Mouse (Mus musculus) kidney, embryonic 15.5 days (tissue): ENCODE measurements at regions not wholly inside any gene's neighbourhood (a gene's known extent, or its start where the extent isn't known, plus 50 kb on each side); places are given as distances from the start of the nearest gene placed in this dataset.

Experiments
- ATAC-seq: fragments of 200-750 bp; cut with Nextera tagmentation; replicated peaks from 2 replicates; pipeline ENCODE4 v1.8.0; 2017; ENCODE audit warnings: moderate TSS enrichment; ENCODE audit not compliant: low FRiP score
- H3K27ac ChIP-seq: fragments of 300-500 bp; sonication (generic); 2 replicates; pipeline ENCODE4 v1.5.1; 2015; ENCODE audit warnings: mild to moderate bottlenecking, inconsistent platforms
- H3K27me3 ChIP-seq: fragments of 300-500 bp; sonication (generic); 2 replicates; pipeline ENCODE4 v1.6.1; 2015; ENCODE audit warnings: inconsistent platforms
- H3K36me3 ChIP-seq: fragments of 300-500 bp; sonication (generic); 2 replicates; pipeline ENCODE4 v1.6.1; 2015; ENCODE audit warnings: inconsistent platforms
- H3K4me1 ChIP-seq: fragments of 300-500 bp; sonication (generic); 2 replicates; pipeline ENCODE4 v1.6.1; 2015; ENCODE audit warnings: inconsistent platforms
- H3K4me2 ChIP-seq: fragments of 300-500 bp; sonication (generic); 2 replicates; pipeline ENCODE4 v1.6.1; 2015; ENCODE audit warnings: moderate library complexity, mild to moderate bottlenecking, inconsistent platforms
- H3K4me3 ChIP-seq: fragments of 300-500 bp; sonication (generic); replicated peaks from 2 replicates; pipeline ENCODE4 v1.5.1; 2015; ENCODE audit warnings: mild to moderate bottlenecking, inconsistent platforms
- H3K9ac ChIP-seq: fragments of 300-500 bp; sonication (generic); 2 replicates; pipeline ENCODE4 v1.6.1; 2015; ENCODE audit warnings: mild to moderate bottlenecking, inconsistent platforms
- H3K9me3 ChIP-seq: fragments of 300-500 bp; sonication (generic); replicated peaks from 2 replicates; pipeline ENCODE4 v1.6.1; 2016; ENCODE audit warnings: inconsistent platforms
- WGBS: fragments of 180-500 bp; shearing (Covaris S2); methylation state at CpG from one replicate; pipeline ENCODE4 v1.1.7; 2015; ENCODE audit warnings: mixed read lengths; 5-methylcytosine and 5-hydroxymethylcytosine counted together

DNA sequence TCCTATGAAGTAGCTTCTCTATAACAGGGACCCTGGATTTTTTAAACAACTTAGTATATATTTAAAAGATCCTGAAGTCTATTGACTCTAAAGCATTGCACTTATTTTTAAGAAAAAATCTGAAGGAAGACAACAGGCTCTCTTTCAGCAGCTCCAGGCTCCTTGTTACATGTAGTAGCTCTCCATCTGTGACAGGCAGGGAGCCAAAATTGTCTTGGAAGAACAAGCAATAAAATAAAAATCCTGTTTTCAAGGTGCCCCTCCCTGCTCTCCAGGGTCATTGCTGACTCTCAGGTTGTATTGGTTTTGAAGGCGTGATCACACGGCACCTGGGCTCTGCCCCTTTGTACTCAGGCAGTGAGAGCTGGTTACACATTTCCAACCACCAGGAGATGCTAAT, 397.1 kb downstream of the Gpat3 start:
- ATAC-seq: no peak
- H3K4me1 ChIP-seq: no peaks in the 10 kb centered on the region
- H3K27ac ChIP-seq: no peak overlapping the region
- no peak overlapping the region for H3K4me2 ChIP-seq
- no peak overlapping the region for H3K4me3 ChIP-seq
- no peaks in the 10 kb centered on the region for H3K9me3 ChIP-seq
- H3K27me3 ChIP-seq: no peaks in the 10 kb centered on the region
- WGBS: 75% methylated on average over 2 of the region's 2 CpGs
- H3K9ac ChIP-seq: no peak overlapping the region
- no peaks in the 10 kb centered on the region for H3K36me3 ChIP-seq

DNA sequence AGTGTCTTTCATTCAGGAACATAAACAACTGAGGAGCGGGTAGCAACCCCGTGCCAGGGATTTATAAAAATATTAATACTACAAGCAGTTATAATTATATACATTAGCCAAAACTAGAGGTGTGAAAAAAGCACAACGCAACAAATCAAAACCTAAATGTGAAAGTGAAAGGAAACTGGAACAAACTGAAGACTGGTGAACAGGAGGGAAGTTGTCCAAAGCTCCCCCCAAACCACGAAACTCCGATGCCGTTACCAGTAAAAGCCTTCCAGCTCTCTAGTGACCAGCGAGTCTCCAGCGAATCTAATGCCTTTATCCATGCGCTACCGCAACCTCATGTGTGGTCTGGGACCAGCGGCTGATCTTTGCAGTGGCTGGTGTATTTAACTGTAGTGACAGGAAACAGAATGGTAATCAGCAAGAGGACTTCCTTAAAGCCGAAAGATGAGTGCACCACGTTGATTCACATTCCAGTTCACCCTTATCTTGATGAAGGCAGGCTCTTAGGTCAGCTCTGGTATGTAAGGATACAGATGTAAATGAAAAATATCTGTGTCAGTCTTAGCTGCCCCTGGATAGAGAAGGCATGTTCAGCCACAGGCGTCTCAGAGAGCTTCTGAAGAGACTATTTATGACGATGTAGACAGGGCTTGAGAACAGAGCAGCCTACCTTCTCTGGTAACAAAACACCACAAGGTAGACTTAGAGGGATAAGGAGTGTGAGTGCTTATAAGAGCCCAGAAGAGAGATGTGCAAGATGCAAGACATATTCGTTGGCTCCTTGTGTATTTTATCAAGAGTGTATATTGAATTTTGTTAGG, 394.0 kb downstream of the Gpat3 start:
- H3K4me3 ChIP-seq: no peak overlapping the region
- H3K9ac ChIP-seq: no peak overlapping the region
- H3K4me2 ChIP-seq: no peak overlapping the region
- no peaks in the 10 kb centered on the region for H3K36me3 ChIP-seq
- ATAC-seq: no peak
- no peaks in the 10 kb centered on the region for H3K27me3 ChIP-seq
- H3K4me1 ChIP-seq: no peaks in the 10 kb centered on the region
- WGBS: 74% methylated on average over 16 of the region's 16 CpGs
- H3K27ac ChIP-seq: no peak overlapping the region
- no peaks in the 10 kb centered on the region for H3K9me3 ChIP-seq

DNA sequence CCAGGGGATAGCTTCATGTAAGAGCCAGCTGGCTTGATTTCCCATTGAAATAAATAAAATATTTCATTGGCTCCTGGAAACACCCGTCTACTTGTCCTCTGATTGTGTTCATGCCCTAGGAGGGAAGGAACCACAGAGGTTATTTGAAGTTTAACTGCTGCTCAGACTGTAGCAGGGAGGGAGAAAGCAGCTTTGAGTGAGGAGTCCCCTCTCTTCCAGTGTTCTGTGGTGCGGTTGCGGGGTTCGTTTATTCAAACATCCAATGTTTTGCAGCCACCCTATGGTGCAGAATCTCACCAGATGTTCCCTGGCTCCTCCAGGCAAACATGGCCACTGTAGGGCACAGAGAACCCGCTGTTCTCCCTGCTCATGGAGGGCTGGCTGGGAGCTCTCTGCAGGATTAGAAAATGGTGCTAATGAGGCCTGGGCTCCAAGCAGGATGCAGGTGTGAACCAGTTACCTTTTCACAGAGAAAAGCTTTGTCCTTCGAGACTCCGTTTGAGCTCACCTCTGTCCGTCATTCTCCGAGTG, 390.7 kb downstream of the Gpat3 start:
- ATAC-seq: no peak
- Histone ChIP-seq H3K27ac (no peak overlapping the region), H3K4me2 (no peak overlapping the region), H3K9me3 (no peaks in the 10 kb centered on the region), H3K36me3 (no peaks in the 10 kb centered on the region), H3K4me3 (no peak overlapping the region), H3K4me1 (no peaks in the 10 kb centered on the region), H3K27me3 (no peaks in the 10 kb centered on the region), H3K9ac (no peak overlapping the region)
- WGBS: 80% methylated on average over 9 of the region's 9 CpGs

DNA sequence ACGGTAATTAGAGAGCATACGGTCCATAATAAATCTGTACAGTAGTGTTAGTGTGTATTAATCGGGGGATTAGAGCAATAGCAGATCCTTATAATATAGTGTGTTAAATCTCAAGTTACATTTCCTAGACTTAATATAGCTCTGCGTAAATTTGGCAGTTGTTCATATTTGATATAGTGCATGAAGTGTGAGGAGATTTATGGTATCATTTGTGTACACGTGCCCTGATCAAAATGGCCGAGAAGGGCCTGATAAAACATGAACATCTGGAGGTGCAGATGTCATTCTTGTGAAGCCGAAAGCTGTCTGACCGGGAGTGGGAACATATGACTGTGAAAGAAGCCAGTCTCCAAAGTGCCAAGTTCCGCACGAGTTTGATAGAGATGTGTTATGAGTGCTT, 376.9 kb downstream of the Gpat3 start:
- ATAC-seq: no peak
- Histone ChIP-seq H3K27me3 (no peaks in the 10 kb centered on the region), H3K27ac (no peak overlapping the region), H3K4me1 (no peaks in the 10 kb centered on the region), H3K36me3 (no peaks in the 10 kb centered on the region), H3K4me3 (no peak overlapping the region), H3K9ac (no peak overlapping the region), H3K9me3 (no peaks in the 10 kb centered on the region), H3K4me2 (no peak overlapping the region)
- 86% methylated on average over 10 of the region's 10 CpGs for WGBS

DNA sequence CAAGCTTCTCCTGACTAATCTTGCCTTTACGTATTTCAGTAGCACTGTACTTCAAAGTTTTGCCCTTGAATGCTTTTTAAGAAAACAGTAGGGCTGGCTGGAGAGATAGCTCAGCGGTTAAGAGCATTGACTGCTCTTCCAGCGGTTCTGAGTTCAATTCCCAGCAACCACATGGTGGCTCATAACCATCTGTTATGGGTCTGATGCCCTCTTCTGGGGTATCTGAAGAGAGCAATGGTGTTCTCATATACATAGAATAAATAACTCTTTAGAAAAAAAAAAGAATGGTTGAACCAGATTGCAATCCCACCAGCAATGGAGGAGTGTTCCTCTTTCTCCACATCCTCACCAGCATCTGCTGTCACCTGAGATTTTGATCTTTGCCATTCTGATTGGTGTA, 372.6 kb downstream of the Gpat3 start:
- Histone ChIP-seq H3K4me2 (no peak overlapping the region), H3K9me3 (no peaks in the 10 kb centered on the region), H3K36me3 (no peaks in the 10 kb centered on the region), H3K27me3 (no peaks in the 10 kb centered on the region), H3K4me1 (no peaks in the 10 kb centered on the region), H3K4me3 (no peak overlapping the region), H3K9ac (no peak overlapping the region), H3K27ac (no peak overlapping the region)
- ATAC-seq: no peak
- 95% methylated on average over 3 of the region's 3 CpGs for WGBS

DNA sequence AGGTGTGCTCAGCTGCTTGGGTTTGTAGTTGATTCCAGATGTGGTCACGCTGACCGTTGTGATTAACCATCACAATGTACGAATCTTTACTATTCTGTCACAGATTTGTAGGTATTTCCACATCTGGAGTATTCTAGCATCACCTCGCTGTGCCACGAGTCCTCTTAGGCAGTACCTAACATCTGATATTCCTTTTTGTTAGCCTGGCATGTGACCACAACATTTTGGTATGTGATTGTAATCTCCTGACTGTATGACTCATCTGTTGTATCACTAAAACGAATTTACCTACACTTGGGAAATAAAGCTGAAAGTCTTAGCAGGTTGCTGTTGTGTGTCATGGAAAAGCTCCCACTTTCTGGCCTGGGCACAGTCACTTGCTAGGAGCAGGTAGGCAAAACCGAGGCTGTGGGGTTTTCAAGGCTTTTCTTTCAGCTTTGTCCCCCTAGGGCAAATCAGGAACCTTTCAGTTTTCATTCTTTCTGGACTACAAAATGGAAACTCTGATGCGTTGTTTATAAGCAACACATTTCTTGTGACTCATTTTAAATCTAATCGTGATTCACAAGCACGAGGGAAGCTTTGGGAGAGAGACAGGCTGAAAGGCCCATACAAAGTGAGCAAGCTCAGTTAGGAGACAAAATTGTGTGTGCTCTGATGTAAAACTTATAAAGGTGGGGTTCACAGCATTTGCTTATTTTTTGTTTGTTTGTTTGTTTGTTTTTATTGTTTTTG, 371.5 kb downstream of the Gpat3 start:
- 87% methylated on average over 10 of the region's 10 CpGs for WGBS
- Histone ChIP-seq H3K4me2 (no peak overlapping the region), H3K4me1 (no peaks in the 10 kb centered on the region)

DNA sequence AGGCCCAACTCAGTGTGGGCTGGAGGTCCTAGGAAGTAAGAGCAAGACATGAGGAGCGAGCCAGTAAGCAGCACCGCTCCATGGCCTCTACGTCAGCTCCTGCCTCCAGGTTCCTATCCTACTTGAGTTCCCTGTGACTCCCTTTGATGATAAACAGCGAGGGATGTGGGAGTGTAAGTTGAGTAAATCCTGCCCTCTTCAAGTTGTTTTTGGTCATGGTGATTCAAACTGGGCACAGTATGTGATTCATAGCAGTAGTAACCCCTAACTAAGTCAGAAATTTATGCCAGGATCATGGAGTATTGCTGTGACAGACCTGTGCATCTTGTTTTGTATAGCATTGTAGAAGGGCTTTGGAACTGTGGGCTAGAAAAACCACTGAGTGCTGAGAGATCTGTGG, 366.5 kb downstream of the Gpat3 start:
- no peaks in the 10 kb centered on the region for H3K9me3 ChIP-seq
- no peak overlapping the region for H3K4me2 ChIP-seq
- H3K27ac ChIP-seq: no peak overlapping the region
- H3K4me1 ChIP-seq: 0 out of 2 replicates have a peak, but pooled peaks cover 6% of the 10 kb centered on the region
- ATAC-seq: no peak
- no peaks in the 10 kb centered on the region for H3K36me3 ChIP-seq
- no peaks in the 10 kb centered on the region for H3K27me3 ChIP-seq
- 48% methylated on average over 4 of the region's 4 CpGs for WGBS
- H3K4me3 ChIP-seq: no peak overlapping the region
- no peak overlapping the region for H3K9ac ChIP-seq

More for the DNA sequence above, 371.5 kb downstream of the Gpat3 start:
- ATAC-seq: no peak
- Histone ChIP-seq H3K27ac (no peak overlapping the region), H3K9ac (no peak overlapping the region), H3K36me3 (no peaks in the 10 kb centered on the region), H3K27me3 (no peaks in the 10 kb centered on the region), H3K9me3 (no peaks in the 10 kb centered on the region), H3K4me3 (no peak overlapping the region)

DNA sequence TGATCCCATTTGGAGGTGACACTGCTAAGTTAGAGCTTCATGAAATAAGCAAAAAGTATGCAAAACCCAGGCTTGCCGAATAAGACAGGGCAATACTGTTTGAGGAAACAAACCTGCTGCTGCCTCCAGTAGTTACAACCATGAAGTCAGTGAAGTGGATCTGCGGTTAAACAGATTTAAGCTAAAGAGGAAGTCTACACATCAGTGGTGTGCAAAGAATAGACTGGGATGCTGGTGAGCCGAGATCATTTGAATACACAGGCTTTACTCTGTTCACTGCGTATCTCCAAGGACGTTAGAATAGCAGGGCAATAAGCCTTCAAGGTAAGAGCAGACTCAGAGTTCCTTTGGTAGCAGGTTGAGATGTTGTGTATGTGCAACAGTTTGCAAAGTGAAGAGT, 362.6 kb downstream of the Gpat3 start:
- Histone ChIP-seq H3K27ac (no peak overlapping the region), H3K4me2 (no peak overlapping the region), H3K36me3 (no peaks in the 10 kb centered on the region), H3K4me3 (no peak overlapping the region), H3K9ac (no peak overlapping the region), H3K27me3 (no peaks in the 10 kb centered on the region), H3K4me1 (0 out of 2 replicates have a peak, but pooled peaks cover 6% of the 10 kb centered on the region), H3K9me3 (no peaks in the 10 kb centered on the region)
- WGBS: 81% methylated on average over 5 of the region's 5 CpGs
- no peak for ATAC-seq

DNA sequence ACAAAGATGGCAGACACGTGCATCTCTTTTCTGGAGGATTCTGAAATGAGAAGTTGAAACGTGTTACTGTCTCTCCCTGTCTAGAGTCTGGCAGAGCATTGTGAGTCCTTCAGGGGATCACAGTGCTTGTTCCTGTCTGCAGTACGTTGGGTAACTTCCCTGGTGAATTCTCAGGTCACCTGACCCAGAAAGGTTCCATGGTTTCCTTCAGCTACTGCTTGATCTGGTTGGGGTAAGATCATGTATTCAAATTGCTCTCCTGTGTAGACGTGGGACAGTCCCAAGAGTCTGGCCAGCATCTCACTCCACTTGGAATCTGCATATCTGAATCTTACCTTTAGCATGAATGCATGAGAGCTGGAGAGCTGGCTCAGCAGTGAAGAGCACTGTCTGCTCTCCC, 350.0 kb downstream of the Gpat3 start:
- no peak overlapping the region for H3K4me2 ChIP-seq

DNA sequence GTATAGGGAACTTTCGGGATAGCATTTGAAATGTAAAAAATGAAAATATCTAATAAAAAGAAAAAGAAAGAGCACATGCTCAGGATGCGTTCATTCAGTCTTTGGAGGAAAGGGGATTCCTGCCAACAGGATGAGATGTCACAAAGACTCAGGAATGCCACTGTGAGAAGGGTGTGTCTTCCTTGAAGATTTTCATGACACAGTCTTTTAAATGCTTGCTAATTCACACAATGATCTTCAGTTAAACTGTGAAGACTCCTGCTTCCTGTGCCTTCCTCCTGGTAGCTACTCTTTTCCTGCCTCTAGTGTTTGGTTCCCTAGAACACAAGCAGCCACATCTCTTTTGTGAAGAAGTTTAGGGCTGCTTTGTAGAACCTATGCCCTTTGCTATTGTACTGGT, 345.5 kb downstream of the Gpat3 start:
- H3K4me1 ChIP-seq: no peaks in the 10 kb centered on the region
- no peaks in the 10 kb centered on the region for H3K9me3 ChIP-seq
- ATAC-seq: no peak
- H3K27me3 ChIP-seq: no peaks in the 10 kb centered on the region
- no peak overlapping the region for H3K27ac ChIP-seq
- 93% methylated on average over 2 of the region's 2 CpGs for WGBS
- no peak overlapping the region for H3K9ac ChIP-seq
- H3K4me2 ChIP-seq: no peak overlapping the region
- H3K4me3 ChIP-seq: no peak overlapping the region
- H3K36me3 ChIP-seq: no peaks in the 10 kb centered on the region

More for the DNA sequence above, 350.0 kb downstream of the Gpat3 start:
- no peaks in the 10 kb centered on the region for H3K27me3 ChIP-seq
- no peak for ATAC-seq
- no peaks in the 10 kb centered on the region for H3K4me1 ChIP-seq
- no peak overlapping the region for H3K27ac ChIP-seq
- no peak overlapping the region for H3K9ac ChIP-seq
- no peaks in the 10 kb centered on the region for H3K9me3 ChIP-seq
- no peaks in the 10 kb centered on the region for H3K36me3 ChIP-seq
- no peak overlapping the region for H3K4me3 ChIP-seq
- 89% methylated on average over 4 of the region's 4 CpGs for WGBS

DNA sequence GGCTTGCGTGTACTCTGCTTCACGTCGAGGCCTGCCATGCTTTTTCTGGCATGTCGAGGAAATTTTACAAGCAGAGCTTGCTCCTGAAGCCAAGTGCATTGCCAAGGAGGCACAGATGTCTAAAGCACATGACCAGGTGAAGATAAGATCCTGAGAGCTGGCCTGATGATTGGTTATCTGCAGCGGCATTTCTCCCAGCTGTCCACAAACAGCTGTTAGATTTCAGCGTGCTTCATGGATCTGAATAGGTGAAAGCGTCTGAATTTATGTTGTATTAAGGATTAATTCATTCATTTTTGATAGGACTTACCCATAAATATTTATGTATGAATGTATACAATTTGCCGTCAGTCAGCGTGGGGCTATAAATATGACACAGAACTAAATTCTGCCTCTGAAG, 327.7 kb downstream of the Gpat3 start:
- Histone ChIP-seq H3K4me1 (0 out of 2 replicates have a peak, but pooled peaks cover 4% of the 10 kb centered on the region), H3K4me2 (no peak overlapping the region), H3K9ac (no peak overlapping the region), H3K27me3 (no peaks in the 10 kb centered on the region), H3K36me3 (no peaks in the 10 kb centered on the region), H3K4me3 (no peak overlapping the region), H3K27ac (no peak overlapping the region), H3K9me3 (no peaks in the 10 kb centered on the region)
- no peak for ATAC-seq
- 66% methylated on average over 9 of the region's 9 CpGs for WGBS

DNA sequence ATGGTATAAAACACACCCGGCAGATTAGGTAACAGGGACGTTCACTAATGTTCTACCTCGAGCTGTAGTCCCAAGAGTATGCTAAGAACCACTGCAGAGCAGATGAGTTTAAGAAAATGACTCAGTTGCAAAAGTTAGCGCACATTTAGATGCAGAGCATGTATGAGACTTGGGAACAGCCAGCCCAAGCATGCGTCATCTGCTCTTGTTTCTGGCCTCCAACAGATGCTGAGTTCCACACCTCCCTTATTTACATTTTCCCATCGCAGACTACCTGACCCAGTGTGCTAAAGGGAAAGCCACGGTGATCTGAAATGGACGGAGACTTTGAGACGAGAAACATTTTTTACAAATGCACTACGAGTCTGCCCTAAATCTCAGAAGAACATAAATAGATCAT, 327.3 kb downstream of the Gpat3 start:
- Histone ChIP-seq H3K4me3 (no peak overlapping the region), H3K36me3 (no peaks in the 10 kb centered on the region), H3K9ac (no peak overlapping the region), H3K4me1 (0 out of 2 replicates have a peak, but pooled peaks cover 4% of the 10 kb centered on the region), H3K4me2 (no peak overlapping the region), H3K27ac (no peak overlapping the region), H3K9me3 (no peaks in the 10 kb centered on the region), H3K27me3 (no peaks in the 10 kb centered on the region)
- 64% methylated on average over 10 of the region's 10 CpGs for WGBS
- no peak for ATAC-seq
